Mouse (Mus musculus): ENCODE measurements at regions not wholly inside any gene's neighbourhood (a gene's known extent, or its start where the extent isn't known, plus 50 kb on each side); places are given as distances from the start of the nearest gene placed in this dataset.
A peak's percentile ranks its signal among the peaks of the same experiment; 100 is the strongest.

DNA sequence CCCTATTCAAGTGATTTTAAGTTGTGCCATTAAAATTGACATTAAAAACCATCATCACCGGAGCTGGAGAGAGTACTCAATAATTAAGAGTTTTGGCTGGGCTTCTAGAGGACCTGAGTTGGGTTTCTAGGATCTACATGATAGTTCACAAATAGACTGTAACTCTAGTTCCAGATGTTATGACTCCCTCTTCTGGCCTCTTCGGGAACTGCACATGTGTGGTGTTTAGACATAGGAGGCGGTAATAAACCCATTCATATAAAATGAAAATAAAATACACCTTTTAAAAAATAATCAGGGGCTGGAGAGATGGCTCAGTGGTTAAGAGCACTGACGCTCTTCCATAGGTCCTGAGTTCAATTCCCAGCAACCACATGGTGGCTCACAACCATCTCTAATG lies 227.1 kb upstream of the Vstm2b start:
- DNase-seq (ENCODE audit: low spot score), result no peak

- no peak for DNase-seq (ENCODE audit: low spot score)
Observed at GRCm38 (mm10) chr7:40672348-40672747, 225.8 kb upstream of the Vstm2b start.

DNA sequence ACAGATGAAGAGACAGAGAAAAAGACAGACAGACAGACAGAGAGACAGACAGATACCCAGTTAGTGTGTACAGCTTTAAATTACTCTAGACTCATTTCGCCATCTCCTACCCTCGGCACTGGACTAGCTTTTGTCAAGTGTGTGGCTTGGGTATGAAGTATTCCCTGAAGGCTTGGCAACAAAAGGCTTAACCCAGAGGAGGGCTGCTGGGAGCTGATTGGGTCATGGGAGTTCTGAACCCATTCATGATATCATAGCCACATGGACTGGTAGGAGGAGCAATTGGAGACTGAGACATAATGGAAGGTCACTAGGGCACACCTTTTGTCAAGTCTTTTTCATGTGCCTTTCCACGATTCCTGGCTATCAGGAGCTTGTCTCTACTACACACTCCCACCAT lies 223.7 kb upstream of the Vstm2b start:
- no peak for DNase-seq (ENCODE audit: low spot score)

GRCm38 (mm10) chr7:40677601-40678000 lies 220.5 kb upstream of the Vstm2b start:
- DNase-seq (ENCODE audit: low spot score), result no peak

GRCm38 (mm10) chr7:40680567-40680966 lies 217.6 kb upstream of the Vstm2b start:
- no peak for DNase-seq (ENCODE audit: low spot score)

DNA sequence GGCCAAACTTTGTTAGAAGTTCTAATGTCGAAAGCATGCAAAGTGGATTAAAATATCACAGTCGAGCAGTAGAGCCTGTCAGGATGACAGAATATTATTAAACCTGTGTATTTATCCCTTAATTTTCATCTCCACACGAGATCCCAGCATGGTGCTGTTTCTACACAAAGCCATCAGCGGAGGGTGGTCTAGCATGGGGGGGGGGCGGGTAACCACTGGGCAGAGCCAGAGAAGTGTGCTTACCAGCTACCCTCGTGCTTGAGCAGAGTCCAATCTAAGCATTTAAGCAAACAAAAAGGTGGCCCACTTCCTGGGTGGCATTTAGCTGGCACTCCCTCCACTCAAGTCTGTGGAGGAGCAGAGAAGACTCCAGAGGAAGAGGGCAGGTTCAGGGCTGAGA lies 217.1 kb upstream of the Vstm2b start:
- no peak for DNase-seq (ENCODE audit: low spot score)

- DNase-seq (ENCODE audit: low spot score), result no peak
Observed at GRCm38 (mm10) chr7:40683176-40683575, 215.0 kb upstream of the Vstm2b start.

DNA sequence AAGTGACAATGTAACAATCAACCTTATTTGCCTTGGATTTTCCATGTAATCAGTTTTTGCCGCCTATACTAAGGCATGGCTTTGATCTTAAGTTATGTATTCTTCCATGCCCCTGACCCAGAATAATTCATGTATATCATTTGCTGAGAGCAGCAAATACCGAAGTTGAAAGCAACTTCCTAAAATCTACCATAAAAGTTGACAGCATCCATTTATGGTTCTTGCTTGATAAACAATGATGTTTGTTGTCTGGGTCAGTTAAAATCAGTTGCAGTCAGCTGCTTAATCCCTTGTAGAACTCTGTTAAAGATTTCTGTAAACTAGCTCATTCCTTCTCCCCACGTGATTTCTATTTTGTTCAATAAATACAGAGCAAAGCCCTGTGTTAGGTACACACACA lies 214.5 kb upstream of the Vstm2b start:
- DNase-seq (ENCODE audit: low spot score), result no peak

GRCm38 (mm10) chr7:40687005-40687404 lies 211.1 kb upstream of the Vstm2b start:
- no peak for DNase-seq (ENCODE audit: low spot score)

- no peak for DNase-seq (ENCODE audit: low spot score)
Observed at GRCm38 (mm10) chr7:40688546-40688945, 209.6 kb upstream of the Vstm2b start.

GRCm38 (mm10) chr7:40693755-40694154 lies 204.4 kb upstream of the Vstm2b start:
- DNase-seq (ENCODE audit: low spot score), result no peak

DNA sequence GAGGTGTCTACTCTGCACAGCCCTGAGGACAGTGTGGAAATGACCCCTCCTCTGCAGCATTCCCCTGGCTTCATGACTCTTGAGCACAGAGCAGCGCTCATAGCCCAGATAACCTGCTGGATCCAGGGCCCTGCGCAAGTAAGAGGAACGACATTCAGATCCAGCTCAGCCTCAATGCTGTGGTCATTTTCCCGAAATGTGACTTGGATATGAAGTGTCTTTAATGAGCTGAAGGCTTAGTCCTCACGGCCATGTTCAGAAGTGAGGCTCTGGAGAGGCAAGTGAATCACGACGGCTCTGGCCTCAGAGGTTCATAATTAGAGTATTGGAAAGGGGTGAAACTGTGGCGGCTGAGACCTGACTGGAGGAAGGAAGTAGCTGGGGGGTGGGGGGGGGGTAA lies 200.6 kb upstream of the Vstm2b start:
- no peak for DNase-seq (ENCODE audit: low spot score)

- no peak for DNase-seq (ENCODE audit: low spot score)
Observed at GRCm38 (mm10) chr7:40698309-40698708, 199.8 kb upstream of the Vstm2b start.

- no peak for DNase-seq (ENCODE audit: low spot score)
Observed at GRCm38 (mm10) chr7:40699633-40700032, 198.5 kb upstream of the Vstm2b start.

DNA sequence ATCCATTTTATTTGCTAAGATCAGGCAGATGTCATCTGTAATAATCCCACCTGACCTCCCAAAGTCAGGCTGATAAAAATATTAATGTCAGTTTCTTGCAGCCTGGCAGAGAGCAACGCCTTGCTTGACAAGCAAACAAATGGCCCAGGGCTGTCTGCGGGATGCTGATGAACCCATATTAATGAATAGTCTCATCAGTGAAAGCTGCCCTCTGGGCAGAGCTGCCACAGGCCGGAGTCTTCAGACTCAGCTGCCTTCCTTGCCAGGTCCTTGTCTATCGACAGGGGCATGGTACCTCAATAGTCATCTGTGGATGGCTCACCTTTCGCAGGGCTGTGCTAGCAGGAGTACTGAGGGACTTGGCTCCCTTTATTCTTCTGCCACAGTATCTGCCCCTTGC lies 197.5 kb upstream of the Vstm2b start:
- DNase-seq (ENCODE audit: low spot score), result no peak

DNA sequence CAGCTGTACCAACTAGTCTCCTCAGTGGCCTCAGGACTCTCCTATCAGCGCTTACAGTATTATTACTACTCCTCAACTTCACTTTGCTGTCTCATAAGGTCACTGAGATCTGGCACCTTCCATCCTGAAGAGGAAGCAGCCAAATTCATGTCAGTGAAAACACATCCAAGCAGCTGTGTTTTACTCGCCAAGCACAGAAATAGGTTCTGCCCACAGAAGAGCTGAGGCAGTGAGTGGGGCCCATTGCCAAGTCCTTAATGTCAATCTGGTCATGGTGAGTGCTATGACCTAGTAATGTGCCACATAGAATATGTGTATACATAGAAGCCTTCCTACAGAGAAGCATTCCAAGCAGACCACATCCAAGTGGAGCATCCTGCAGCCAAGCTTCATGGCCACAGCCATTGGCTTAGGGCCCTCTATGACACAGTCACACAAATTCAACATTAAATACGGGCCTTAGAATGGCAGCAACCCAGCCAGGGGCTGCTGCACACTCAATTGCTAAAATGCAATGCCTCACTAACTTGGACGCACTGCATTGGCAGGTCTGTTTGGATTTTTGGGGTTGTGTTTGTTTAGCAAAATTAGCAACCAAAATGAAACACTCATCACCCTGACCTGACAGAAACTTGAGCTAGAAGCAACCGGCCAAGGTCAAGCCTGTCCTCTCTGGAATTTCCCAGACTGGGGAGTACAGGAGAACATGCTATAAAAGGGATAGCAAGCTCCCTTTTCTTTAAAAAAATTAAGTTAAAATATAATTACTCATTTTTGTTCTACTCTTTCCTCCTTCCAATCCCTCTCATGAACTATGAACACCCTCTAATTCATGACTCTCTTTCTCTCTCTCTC lies 195.7 kb upstream of the Vstm2b start:
- no peak for DNase-seq (ENCODE audit: low spot score)

- no peak for DNase-seq (ENCODE audit: low spot score)
Observed at GRCm38 (mm10) chr7:40708231-40708630, 189.9 kb upstream of the Vstm2b start.

- DNase-seq (ENCODE audit: low spot score), result no peak
Observed at GRCm38 (mm10) chr7:40717991-40718390, 180.1 kb upstream of the Vstm2b start.

DNA sequence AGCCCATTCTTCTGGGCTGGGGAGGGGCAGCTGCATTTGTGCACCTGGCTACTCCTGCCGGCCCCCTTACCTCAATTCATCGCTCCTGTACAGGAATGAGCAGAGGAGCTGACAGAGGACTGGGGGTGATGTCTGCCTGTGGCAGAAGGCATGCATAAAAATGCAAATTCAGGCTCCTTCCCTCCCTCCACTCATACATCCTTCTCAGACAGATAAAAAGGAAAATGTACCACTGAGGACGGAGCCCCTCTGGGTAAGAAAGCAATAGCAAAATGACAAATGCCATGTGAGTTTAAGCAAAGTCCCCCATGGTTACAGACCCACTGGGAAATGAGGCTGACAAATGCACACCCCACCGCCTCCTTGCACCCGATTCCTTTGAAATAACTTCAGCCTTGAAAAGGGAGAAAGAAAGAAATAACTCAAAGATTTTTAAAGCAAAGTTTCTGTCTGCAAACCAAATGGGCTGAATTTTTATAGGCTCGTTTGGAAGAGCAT lies 161.1 kb upstream of the Vstm2b start:
- DNase-seq (ENCODE audit: low spot score), result no peak

DNA sequence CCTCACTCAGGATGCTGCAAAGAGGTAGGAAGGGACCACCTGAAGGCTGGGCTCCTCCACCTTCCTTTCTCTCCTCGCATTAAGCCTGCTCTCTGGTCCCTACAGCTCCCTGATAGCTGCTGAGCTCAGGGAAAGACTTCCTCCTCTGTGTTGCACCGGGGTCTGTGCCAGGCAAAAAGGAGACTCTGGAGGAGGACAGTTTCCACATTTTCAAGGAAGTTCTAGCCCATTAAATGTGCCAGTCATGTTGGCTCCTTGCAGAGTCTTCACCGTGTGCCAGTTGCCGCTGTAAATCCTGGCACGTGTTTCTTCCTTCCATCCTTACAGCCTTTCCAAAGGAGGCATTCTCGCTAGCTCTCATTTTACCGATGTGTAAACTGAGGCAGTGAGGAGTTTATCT lies 160.6 kb upstream of the Vstm2b start:
- DNase-seq (ENCODE audit: low spot score), result no peak

- DNase-seq (ENCODE audit: low spot score), result no peak
Observed at GRCm38 (mm10) chr7:40738174-40738573, 160.0 kb upstream of the Vstm2b start.

DNA sequence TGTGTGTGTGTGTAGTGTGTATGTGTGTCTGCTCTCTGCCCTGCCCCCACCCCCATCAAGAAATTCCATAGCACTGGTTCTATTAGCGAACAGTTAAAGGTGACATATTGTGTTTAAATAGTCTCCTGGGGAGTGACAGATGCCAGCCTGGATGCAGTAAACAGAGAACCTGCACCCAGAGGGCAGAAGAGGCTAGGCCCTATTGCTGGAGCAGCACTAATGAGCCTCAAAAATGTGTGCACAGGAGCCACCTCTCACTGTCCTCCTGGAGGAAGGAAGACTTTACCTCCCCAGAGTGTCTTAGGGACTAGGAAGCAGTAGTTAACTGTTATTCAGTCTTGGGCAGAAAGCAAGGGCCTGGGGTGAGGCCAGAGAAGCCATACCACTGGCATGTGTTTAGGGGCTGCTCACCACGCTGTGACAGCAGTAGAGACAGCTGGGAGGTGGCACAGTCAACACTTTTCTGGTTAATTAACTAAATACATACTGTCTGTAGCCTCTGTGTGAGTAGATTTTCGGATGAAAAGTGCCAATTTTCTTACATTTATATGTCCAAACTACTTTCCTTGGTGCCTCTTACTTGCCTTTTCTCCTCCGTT lies 155.5 kb upstream of the Vstm2b start:
- DNase-seq (ENCODE audit: low spot score), result no peak

- DNase-seq (ENCODE audit: low spot score), result peak; percentile 19
Observed at GRCm38 (mm10) chr7:40751779-40752178, 146.3 kb upstream of the Vstm2b start.

- no peak for DNase-seq (ENCODE audit: low spot score)
Observed at GRCm38 (mm10) chr7:40752195-40752594, 145.9 kb upstream of the Vstm2b start.
